9 mouse cellular contexts compared by ENCODE assay signal in genomic region chr2:25328440-25328839, GRCm38 (mm10). TPM values are rescaled to one million over a fixed set of nuclear protein-coding genes. Genes with fewer than 3 reads are reported as not detected.
DNase-seq lines count a peak whose midpoint lies in the region; ATAC-seq and TF ChIP-seq lines count a peak whose summit lies in the region.
"Had no signal": no experiment of that assay in that cellular context is flagged by ENCODE, and none has a peak within 500 bp of the region (broad histone marks: within the 10 kb centered on the region; RNA-seq: fewer than 3 reads in every experiment).

No protein-coding gene starts in this region.

- peak; percentile 68 for TF ChIP-seq CTCF in heart, adult 2 months (IDR thresholded peaks at IDR 0.05)

- intact Hi-C loops in heart, adult 2 months (cut with DNase I): no loop called here
- intact Hi-C loops in heart, postnatal 25 days (cut with DNase I): loop anchor here (5.0 kb wide), 1 partner anchor 136 kb away; no protein-coding TSS in a partner anchor

- ATAC-seq in megakaryocyte progenitor cell, adult 5-6 weeks (replicated peaks; ENCODE audit: poor library complexity): 0 out of 2 replicates have a peak, but pooled peaks have one; percentile 27

- DNase-seq in heart, adult 2 months: no peak
- DNase-seq in heart, postnatal 25 days (ENCODE audit: low spot score): no peak
- peak; percentile 47 for DNase-seq in right cerebral cortex, postnatal 4 days
- no peak for DNase-seq in right cerebral cortex, postnatal 25 days
- DNase-seq in cerebellum, postnatal 25 days: peak; percentile 53 to 80
- no peak for DNase-seq in left cerebral cortex, adult 9 months (ENCODE audit: low spot score in 2 of 2)
- no peak for DNase-seq in layer of hippocampus, adult 8-10 months (ENCODE audit: low spot score in 2 of 2)

- TF ChIP-seq POLR2A in heart, adult 2 months (IDR thresholded peaks at IDR 0.05; ENCODE audit: insufficient read depth, low read depth, low read length): no peak

- H3K27ac ChIP-seq in heart, adult 2 months: no peak overlapping the region

- no peaks in the 10 kb centered on the region for H3K79me2 ChIP-seq in heart, adult 2 months (replicated peaks; ENCODE audit: control insufficient read depth, insufficient read depth, low read length)

- H3K27me3 ChIP-seq in heart, adult 2 months (ENCODE audit: control insufficient read depth, insufficient read depth, low read length): no peaks in the 10 kb centered on the region

- H3K9ac ChIP-seq in heart, adult 2 months (ENCODE audit: low read depth, low read length): no peak overlapping the region

- no peak for TF ChIP-seq EP300 in heart, adult 2 months (IDR thresholded peaks at IDR 0.05; ENCODE audit: insufficient read depth, low read depth, low read length)

- no peaks in the 10 kb centered on the region; the same call in 1 of the 2 replicates for H3K36me3 ChIP-seq in heart, adult 2 months (ENCODE audit: control insufficient read depth, insufficient read depth, low read length)

- 36% methylated on average over 7 of the region's 7 CpGs for WGBS in heart, adult 2 months

- peaks cover 5% of the 10 kb centered on the region for H3K4me1 ChIP-seq in heart, adult 2 months (ENCODE audit: control insufficient read depth, insufficient read depth, low read length)

- H3K4me3 ChIP-seq in heart, adult 2 months: no peak overlapping the region

RNA-seq across cellular contexts. Expression of gene Man1b1, which starts 3.7 kb away (rescaled TPM):
- total RNA-seq in heart, adult 2 months (2021): 10 to 100 TPM; 21.6 to 22.5 TPM
- polyA plus RNA-seq in heart, adult 2 months (2012; rRNA removed): 8.2 and 9.9 TPM in 2 replicates
- 10 to 100 TPM; 18.0 to 20.9 TPM for total RNA-seq in heart, postnatal 25 days (2021)
- 19.1 and 23.4 TPM in 2 replicates for total RNA-seq in megakaryocyte progenitor cell, adult 5-6 weeks (2015)
- 42.5 and 52.1 TPM in 2 replicates for total RNA-seq in megakaryocyte progenitor cell, adult 5-6 weeks (2017)
- total RNA-seq in layer of hippocampus, adult 8-10 months (2022): 10 to 100 TPM; 53.7 to 68.2 (median 59.6) TPM

RNA-seq across cellular contexts. Expression of gene Grin1, which starts 9.5 kb away (rescaled TPM):
- total RNA-seq in heart, adult 2 months (2021): not detected
- 0.18 and 0.41 TPM in 2 replicates for polyA plus RNA-seq in heart, adult 2 months (2012; rRNA removed)
- total RNA-seq in heart, postnatal 25 days (2021): not detected
- total RNA-seq in megakaryocyte progenitor cell, adult 5-6 weeks (2015): not detected in 2 replicates
- total RNA-seq in megakaryocyte progenitor cell, adult 5-6 weeks (2017): not detected in 2 replicates
- total RNA-seq in layer of hippocampus, adult 8-10 months (2022): 100 to 1,000 TPM; 366 to 436 (median 415) TPM

RNA-seq across cellular contexts. Expression of gene Dpp7, which starts 27.7 kb away (rescaled TPM):
- total RNA-seq in heart, adult 2 months (2021): 1 to 10 TPM; 4.8 to 5.4 TPM
- polyA plus RNA-seq in heart, adult 2 months (2012; rRNA removed): 11.4 and 11.8 TPM in 2 replicates
- total RNA-seq in heart, postnatal 25 days (2021): 1 to 10 TPM; 3.0 to 3.4 TPM
- total RNA-seq in megakaryocyte progenitor cell, adult 5-6 weeks (2015): 15.8 and 16.3 TPM in 2 replicates
- 19.1 and 32.9 TPM in 2 replicates for total RNA-seq in megakaryocyte progenitor cell, adult 5-6 weeks (2017)
- total RNA-seq in layer of hippocampus, adult 8-10 months (2022): 10 to 100 TPM; 38.9 to 52.9 (median 45.4) TPM

RNA-seq across cellular contexts. Expression of gene Uap1l1, which starts 37.0 kb away (rescaled TPM):
- 1 to 10 TPM; 7.2 to 7.9 TPM for total RNA-seq in heart, adult 2 months (2021)
- polyA plus RNA-seq in heart, adult 2 months (2012; rRNA removed): 7.6 and 8.3 TPM in 2 replicates
- 1 to 10 TPM; 4.0 to 6.1 TPM for total RNA-seq in heart, postnatal 25 days (2021)
- total RNA-seq in megakaryocyte progenitor cell, adult 5-6 weeks (2015): 42.2 and 60.4 TPM in 2 replicates
- 13.6 and 14.5 TPM in 2 replicates for total RNA-seq in megakaryocyte progenitor cell, adult 5-6 weeks (2017)
- total RNA-seq in layer of hippocampus, adult 8-10 months (2022): 10 to 100 TPM; 12.0 to 28.7 (median 20.3) TPM

RNA-seq across cellular contexts. Expression of gene Lrrc26, which starts 38.7 kb away (rescaled TPM):
- total RNA-seq in heart, adult 2 months (2021): not detected
- polyA plus RNA-seq in heart, adult 2 months (2012; rRNA removed): 2.9 TPM in 1 of 2 replicates, not detected in the other
- total RNA-seq in heart, postnatal 25 days (2021): not detected
- not detected in 2 replicates for total RNA-seq in megakaryocyte progenitor cell, adult 5-6 weeks (2015)
- total RNA-seq in megakaryocyte progenitor cell, adult 5-6 weeks (2017): not detected in 2 replicates
- total RNA-seq in layer of hippocampus, adult 8-10 months (2022): not detected
- total RNA-seq: left cerebral cortex, postnatal 25 days had no signal

Comparison
In these comparisons a context has a peak if more than half of its experiments do, and no peak if none do; other contexts are left out.
1. DNase-seq: peak in right cerebral cortex, postnatal 4 days (single experiment) and cerebellum, postnatal 25 days (2 of 2); none in heart, adult 2 months (0 of 2), heart, postnatal 25 days (single experiment), right cerebral cortex, postnatal 25 days (single experiment), left cerebral cortex, adult 9 months (0 of 2) and layer of hippocampus, adult 8-10 months (0 of 2).
2. RNA of gene Grin1, which starts 9.5 kb away (total RNA-seq): 366 to 436 TPM in layer of hippocampus, adult 8-10 months; not detected in heart, postnatal 25 days, not detected in heart, adult 2 months and not detected in megakaryocyte progenitor cell, adult 5-6 weeks; every median in the first group is over 100 times any median in the second.